Mouse (Mus musculus) lung, postnatal 0 days (tissue): Measurements from ENCODE around the gene Mex3d. TPM values are rescaled to one million over a fixed set of nuclear protein-coding genes. Genes with fewer than 3 reads are reported as not detected.
A peak's percentile ranks its signal among the peaks of the same experiment; 100 is the strongest.
"Not testable (repeated sequence)": the region's sequence is repeated elsewhere in the genome, so short reads cannot be mapped to it uniquely, and the experiment has no call there.

Experiments used
- ATAC-seq: fragments of 200-750 bp; cut with Nextera tagmentation; 2 replicates; pipeline ENCODE4 v1.8.0; 2017; ENCODE audit warnings: moderate library complexity
- DNase-seq: peaks from one replicate; pipeline ENCODE4 v3.0.0-alpha.2; 2016; ENCODE audit warnings: low spot score
- H3K27ac ChIP-seq: fragments of 300-500 bp; sonication (generic); 2 replicates; pipeline ENCODE4 v1.5.1; 2014; ENCODE audit warnings: antibody characterized with exemption, mild to moderate bottlenecking, low read length, mixed read lengths
- H3K27me3 ChIP-seq: fragments of 300-500 bp; sonication (generic); replicated peaks from 2 replicates; pipeline ENCODE4 v1.6.1; 2014; ENCODE audit warnings: low read length, mixed read lengths; ENCODE audit not compliant: insufficient read depth
- H3K36me3 ChIP-seq: fragments of 300-500 bp; sonication (generic); 2 replicates; pipeline ENCODE4 v1.6.1; 2014; ENCODE audit warnings: low read length, mixed read lengths; ENCODE audit not compliant: insufficient read depth
- H3K4me1 ChIP-seq: fragments of 300-500 bp; sonication (generic); 2 replicates; pipeline ENCODE4 v1.6.1; 2014; ENCODE audit warnings: antibody characterized with exemption, low read depth, low read length, mixed read lengths; ENCODE audit not compliant: insufficient read depth
- H3K4me2 ChIP-seq: fragments of 300-500 bp; sonication (generic); replicated peaks from 2 replicates; pipeline ENCODE4 v1.6.1; 2014; ENCODE audit warnings: low read depth, mild to moderate bottlenecking, low read length, moderate library complexity, mixed read lengths
- H3K4me3 ChIP-seq: fragments of 300-500 bp; sonication (generic); 2 replicates; pipeline ENCODE4 v1.5.1; 2014; ENCODE audit warnings: low read depth, low read length
- H3K9ac ChIP-seq: fragments of 300-500 bp; sonication (generic); replicated peaks from 2 replicates; pipeline ENCODE4 v1.6.1; 2014; ENCODE audit warnings: low read depth, mild to moderate bottlenecking
- H3K9me3 ChIP-seq: fragments of 300-500 bp; sonication (generic); 2 replicates; pipeline ENCODE4 v1.6.1; 2016; ENCODE audit warnings: low read length, mixed read lengths
- CTCF ChIP-seq: IDR thresholded peaks from 2 replicates; pipeline ENCODE4 v1.5.1; 2016; ENCODE audit warnings: antibody characterized with exemption, mild to moderate bottlenecking
- EP300 ChIP-seq: IDR thresholded peaks from 2 replicates; pipeline ENCODE4 v1.6.1; 2016; ENCODE audit warnings: antibody characterized with exemption, mild to moderate bottlenecking, control low read depth
- WGBS: fragments of 180-500 bp; shearing (Covaris S2); extraction: QIAGEN DNeasy Blood & Tissue Kit; methylation state at CpG from one replicate; pipeline ENCODE4 v1.1.7; 2014; 5-methylcytosine and 5-hydroxymethylcytosine counted together
- polyA plus RNA-seq: library from polyadenylated mRNA; unstranded; fragments of >200 nt; fragmentation: Nextera tagmentation; extraction: Ambion mirVana; gene quantifications from 2 replicates; pipeline ENCODE4 v1.2.1, GENCODE M21; 2015

Gene Mex3d
- polyA plus RNA-seq, 1 experiment from 2014 or later: 6.0 TPM

DNA sequence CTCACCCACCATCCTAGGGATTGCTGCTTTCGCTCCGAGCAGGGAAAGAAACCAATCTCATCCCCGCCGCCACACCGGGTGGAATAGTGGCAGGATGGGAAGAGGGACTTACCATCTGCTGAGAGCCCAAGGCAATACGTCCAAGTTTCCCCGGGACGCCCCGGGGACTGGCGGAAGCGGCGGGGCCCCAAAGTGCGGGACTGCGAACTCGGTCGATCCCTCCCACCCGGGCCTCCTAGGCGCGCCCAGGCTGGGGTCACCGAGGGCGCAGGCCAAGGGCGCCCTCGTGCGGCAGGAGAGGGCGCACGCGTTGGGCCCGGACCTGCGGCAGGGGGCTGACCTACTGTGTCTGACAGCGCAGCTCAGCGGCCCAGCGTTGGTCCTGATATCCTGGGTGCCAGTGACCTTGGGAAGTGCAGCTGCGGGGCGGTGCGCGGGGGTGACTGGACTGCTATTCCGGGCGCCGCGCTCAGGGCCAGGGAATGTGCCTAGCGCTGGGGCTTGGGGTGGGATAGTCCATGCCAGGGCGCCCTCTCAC, 39.1 kb downstream of the Mex3d start, which contains the start of gene Adamtsl5:
Gene Adamtsl5 (minus strand): TSS at position 169 of the 538 bp plus-strand sequence.
- Histone ChIP-seq H3K9me3 (no peaks in the 10 kb centered on the region), H3K4me2 (peak within 1 kb of the TSS; percentile 63), H3K27me3 (peaks cover 21% of the 10 kb centered on the region), H3K36me3 (no peaks in the 10 kb centered on the region), H3K27ac (no peak within 1 kb of the TSS), H3K4me3 (peak within 1 kb of the TSS; percentile 38), H3K4me1 (peaks cover 14% of the 10 kb centered on the region; the same call in 1 of the 2 replicates), H3K9ac (0 out of 2 replicates have a peak within 1 kb of the TSS, but pooled peaks have one; percentile 12)
- ATAC-seq: peak; percentile 58
- peak; percentile 72 for DNase-seq
- 2% methylated on average over 34 of the region's 42 CpGs for WGBS
- peak; percentile 88 for TF ChIP-seq CTCF
- TF ChIP-seq EP300: no peak

DNA sequence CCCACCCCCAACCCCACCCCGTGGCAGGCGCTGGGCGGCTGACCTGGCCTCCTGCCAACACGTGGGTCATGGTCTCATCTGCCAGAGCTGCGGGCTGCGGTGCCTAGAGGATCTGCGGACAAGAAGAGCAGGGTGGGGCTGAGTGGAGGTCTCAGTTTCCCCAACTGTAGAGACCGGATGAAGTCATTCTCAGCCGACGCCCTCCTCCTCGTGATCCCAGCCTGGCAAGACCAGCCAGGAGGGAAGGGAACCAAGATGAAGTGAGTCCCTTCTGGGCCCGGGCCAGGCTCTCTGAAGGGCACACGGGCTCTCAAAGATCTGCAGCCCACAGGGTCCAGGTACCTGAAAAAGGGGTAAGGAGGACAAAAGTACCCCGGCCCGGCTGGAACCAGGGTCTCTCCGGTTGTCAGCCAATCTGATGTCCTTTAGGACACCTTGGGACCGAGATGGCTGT, 39.9 kb downstream of the Mex3d start:
- no peak for ATAC-seq
- H3K9ac ChIP-seq: 0 out of 2 replicates have a peak overlapping the region, but pooled peaks have one; percentile 12
- H3K9me3 ChIP-seq: no peaks in the 10 kb centered on the region
- whole genome bisulfite sequencing: 6% methylated on average over 17 of the region's 17 CpGs
- DNase-seq: no peak
- H3K27me3 ChIP-seq: peaks cover 21% of the 10 kb centered on the region
- H3K4me3 ChIP-seq: peak overlapping the region; percentile 38; the same call in 1 of the 2 replicates
- TF ChIP-seq CTCF (no peak), EP300 (no peak)
- no peaks in the 10 kb centered on the region for H3K36me3 ChIP-seq
- H3K27ac ChIP-seq: no peak overlapping the region
- peak overlapping the region; percentile 63 for H3K4me2 ChIP-seq
- peaks cover 14% of the 10 kb centered on the region; the same call in 1 of the 2 replicates for H3K4me1 ChIP-seq

GRCm38 (mm10) chr10:80345929-80346328, 41.5 kb downstream of the Mex3d start:
- Histone ChIP-seq H3K4me1 (peaks cover 14% of the 10 kb centered on the region; the same call in 1 of the 2 replicates), H3K27me3 (peaks cover 33% of the 10 kb centered on the region)
- not testable (repeated sequence) for H3K27ac ChIP-seq, ATAC-seq, H3K4me3 ChIP-seq, DNase-seq, H3K36me3 ChIP-seq, H3K9ac ChIP-seq, H3K4me2 ChIP-seq, H3K9me3 ChIP-seq
- WGBS: 79% methylated on average over 5 of the region's 6 CpGs

GRCm38 (mm10) chr10:80345122-80345521, 42.3 kb downstream of the Mex3d start:
- H3K27me3 ChIP-seq: peaks cover 34% of the 10 kb centered on the region
- H3K4me1 ChIP-seq: peaks cover 14% of the 10 kb centered on the region; the same call in 1 of the 2 replicates
- WGBS: 6% methylated on average over 16 of the region's 16 CpGs
- 0 out of 2 replicates have a peak overlapping the region, but pooled peaks have one; percentile 5 for H3K4me3 ChIP-seq
- peak overlapping the region; percentile 43 for H3K4me2 ChIP-seq
- H3K9me3 ChIP-seq: no peaks in the 10 kb centered on the region
- H3K9ac ChIP-seq: no peak overlapping the region; the same call in 1 of the 2 replicates
- DNase-seq (peak; percentile 69), ATAC-seq (peak; percentile 15; the same call in 1 of the 2 replicates)
- no peak for TF ChIP-seq EP300
- TF ChIP-seq CTCF: no peak
- H3K36me3 ChIP-seq: no peaks in the 10 kb centered on the region
- peak overlapping the region; percentile 81 for H3K27ac ChIP-seq

GRCm38 (mm10) chr10:80344131-80344661, 43.3 kb downstream of the Mex3d start:
- 32% methylated on average over 9 of the region's 9 CpGs for WGBS

GRCm38 (mm10) chr10:80343425-80343895, 44.0 kb downstream of the Mex3d start:
- no peaks in the 10 kb centered on the region for H3K36me3 ChIP-seq
- H3K4me2 ChIP-seq: peak overlapping the region; percentile 45
- H3K4me1 ChIP-seq: peaks cover 14% of the 10 kb centered on the region; the same call in 1 of the 2 replicates
- H3K9ac ChIP-seq: no peak overlapping the region
- no peaks in the 10 kb centered on the region for H3K9me3 ChIP-seq
- 0 out of 2 replicates have a peak overlapping the region, but pooled peaks have one; percentile 81 for H3K27ac ChIP-seq
- TF ChIP-seq EP300: no peak
- WGBS: 28% methylated on average over 12 of the region's 13 CpGs
- H3K4me3 ChIP-seq: 0 out of 2 replicates have a peak overlapping the region, but pooled peaks have one; percentile 22
- ATAC-seq: no peak
- DNase-seq: no peak
- H3K27me3 ChIP-seq: peaks cover 25% of the 10 kb centered on the region

More at GRCm38 (mm10) chr10:80344131-80344661, 43.3 kb downstream of the Mex3d start:
- Histone ChIP-seq H3K4me2 (peak overlapping the region; percentile 45), H3K4me1 (peaks cover 14% of the 10 kb centered on the region; the same call in 1 of the 2 replicates), H3K36me3 (no peaks in the 10 kb centered on the region), H3K27ac (peak overlapping the region; percentile 81), H3K27me3 (peaks cover 32% of the 10 kb centered on the region), H3K9ac (no peak overlapping the region), H3K4me3 (no peak overlapping the region), H3K9me3 (no peaks in the 10 kb centered on the region)
- TF ChIP-seq CTCF (no peak), EP300 (no peak)
- DNase-seq: no peak
- no peak for ATAC-seq
